Mouse (Mus musculus): ENCODE data around the gene Ccdc121.
A peak's percentile ranks its signal among the peaks of the same experiment; 100 is the strongest.

Ccdc121 gene

GRCm38 (mm10) chr1:181511307-181511706 is at the start of gene Ccdc121:
TSS of gene Ccdc121 (minus strand) at chr1:181511451.
- no peak for DNase-seq (ENCODE audit: low read depth in 2 of 2, low spot score in 2 of 2)

GRCm38 (mm10) chr1:181560325-181560724 is 49.1 kb upstream of the Ccdc121 start:
- no peak for DNase-seq (ENCODE audit: low read depth in 2 of 2, low spot score in 2 of 2)

GRCm38 (mm10) chr1:181559655-181560054 is 48.4 kb upstream of the Ccdc121 start:
- DNase-seq (ENCODE audit: low read depth in 2 of 2, low spot score in 2 of 2), result no peak

GRCm38 (mm10) chr1:181555475-181555874 is 44.2 kb upstream of the Ccdc121 start:
- no peak for DNase-seq (ENCODE audit: low read depth in 2 of 2, low spot score in 2 of 2)

- no peak for DNase-seq (ENCODE audit: low read depth in 2 of 2, low spot score in 2 of 2)
Measured at GRCm38 (mm10) chr1:181552533-181553410, 41.5 kb upstream of the Ccdc121 start.

GRCm38 (mm10) chr1:181550826-181551225 is 39.6 kb upstream of the Ccdc121 start:
- no peak for DNase-seq (ENCODE audit: low read depth in 2 of 2, low spot score in 2 of 2)

GRCm38 (mm10) chr1:181549987-181550386 is 38.7 kb upstream of the Ccdc121 start:
- DNase-seq (ENCODE audit: low read depth in 2 of 2, low spot score in 2 of 2), result no peak

GRCm38 (mm10) chr1:181545044-181545772 is 34.0 kb upstream of the Ccdc121 start:
- peak; percentile 18 to 42 for DNase-seq (ENCODE audit: low read depth in 2 of 2, low spot score in 2 of 2)

GRCm38 (mm10) chr1:181543711-181544383 is 32.6 kb upstream of the Ccdc121 start:
- DNase-seq (ENCODE audit: low read depth in 2 of 2, low spot score in 2 of 2), result no peak

- no peak for DNase-seq (ENCODE audit: low read depth in 2 of 2, low spot score in 2 of 2)
Measured at GRCm38 (mm10) chr1:181539846-181540769, 28.9 kb upstream of the Ccdc121 start.

- DNase-seq (ENCODE audit: low read depth in 2 of 2, low spot score in 2 of 2), result no peak
Measured at GRCm38 (mm10) chr1:181537627-181538525, 26.6 kb upstream of the Ccdc121 start.

- DNase-seq (ENCODE audit: low read depth in 2 of 2, low spot score in 2 of 2), result no peak
Measured at GRCm38 (mm10) chr1:181535165-181535873, 24.1 kb upstream of the Ccdc121 start.

GRCm38 (mm10) chr1:181529368-181529767 is 18.1 kb upstream of the Ccdc121 start:
- DNase-seq (ENCODE audit: low read depth in 2 of 2, low spot score in 2 of 2), result no peak

GRCm38 (mm10) chr1:181525996-181526395 is 14.7 kb upstream of the Ccdc121 start:
- DNase-seq (ENCODE audit: low read depth in 2 of 2, low spot score in 2 of 2), result no peak

GRCm38 (mm10) chr1:181523831-181524230 is 12.6 kb upstream of the Ccdc121 start:
- DNase-seq (ENCODE audit: low read depth in 2 of 2, low spot score in 2 of 2), result no peak

GRCm38 (mm10) chr1:181521401-181522091 is 10.3 kb upstream of the Ccdc121 start:
- DNase-seq (ENCODE audit: low read depth in 2 of 2, low spot score in 2 of 2), result no peak

- DNase-seq (ENCODE audit: low read depth in 2 of 2, low spot score in 2 of 2), result no peak
Measured at GRCm38 (mm10) chr1:181519137-181519536, 7.9 kb upstream of the Ccdc121 start.

GRCm38 (mm10) chr1:181518046-181518445 is 6.8 kb upstream of the Ccdc121 start:
- DNase-seq (ENCODE audit: low read depth in 2 of 2, low spot score in 2 of 2), result no peak
